Mouse (Mus musculus) neural tube, embryonic 15.5 days (tissue): ENCODE data around the gene Tenm2. TPM values are rescaled to one million over a fixed set of nuclear protein-coding genes. Genes with fewer than 3 reads are reported as not detected.

Source experiments
- ATAC-seq: fragments of 200-750 bp; cut with Nextera tagmentation; 2 replicates; pipeline ENCODE4 v1.8.0; 2017; ENCODE audit warnings: mild to moderate bottlenecking, moderate TSS enrichment, moderate library complexity; ENCODE audit not compliant: low FRiP score
- H3K27ac ChIP-seq: fragments of 300-500 bp; sonication (generic); replicated peaks from 2 replicates; pipeline ENCODE4 v1.5.1; 2015; ENCODE audit warnings: mild to moderate bottlenecking, inconsistent platforms
- H3K27me3 ChIP-seq: fragments of 300-500 bp; sonication (generic); replicated peaks from 2 replicates; pipeline ENCODE4 v1.6.1; 2015; ENCODE audit warnings: inconsistent platforms
- H3K36me3 ChIP-seq: fragments of 300-500 bp; sonication (generic); 2 replicates; pipeline ENCODE4 v1.6.1; 2015; ENCODE audit warnings: inconsistent platforms
- H3K4me1 ChIP-seq: fragments of 300-500 bp; sonication (generic); 2 replicates; pipeline ENCODE4 v1.6.1; 2015; ENCODE audit warnings: inconsistent platforms
- H3K4me2 ChIP-seq: fragments of 300-500 bp; sonication (generic); 2 replicates; pipeline ENCODE4 v1.6.1; 2015; ENCODE audit warnings: inconsistent platforms, mild to moderate bottlenecking, moderate library complexity
- H3K4me3 ChIP-seq: fragments of 300-500 bp; sonication (generic); replicated peaks from 2 replicates; pipeline ENCODE4 v1.5.1; 2015; ENCODE audit warnings: mild to moderate bottlenecking, inconsistent platforms
- H3K9ac ChIP-seq: fragments of 300-500 bp; sonication (generic); replicated peaks from 2 replicates; pipeline ENCODE4 v1.6.1; 2015; ENCODE audit warnings: mild to moderate bottlenecking, inconsistent platforms
- H3K9me3 ChIP-seq: fragments of 300-500 bp; sonication (generic); replicated peaks from 2 replicates; pipeline ENCODE4 v1.6.1; 2016; ENCODE audit warnings: inconsistent platforms
- WGBS: fragments of 180-500 bp; shearing (Covaris S2); methylation state at CpG from one replicate; pipeline ENCODE4 v1.1.7; 2015; ENCODE audit warnings: mixed read lengths; 5-methylcytosine and 5-hydroxymethylcytosine counted together
- polyA plus RNA-seq: library from polyadenylated mRNA; unstranded; fragments of >200 nt; fragmentation: Nextera tagmentation; extraction: Ambion mirVana; gene quantifications from 2 replicates; pipeline ENCODE4 v1.2.1, GENCODE M21; 2015

The Tenm2 gene
- polyA plus RNA-seq, 1 experiment from 2014 or later = 34.7 TPM

DNA sequence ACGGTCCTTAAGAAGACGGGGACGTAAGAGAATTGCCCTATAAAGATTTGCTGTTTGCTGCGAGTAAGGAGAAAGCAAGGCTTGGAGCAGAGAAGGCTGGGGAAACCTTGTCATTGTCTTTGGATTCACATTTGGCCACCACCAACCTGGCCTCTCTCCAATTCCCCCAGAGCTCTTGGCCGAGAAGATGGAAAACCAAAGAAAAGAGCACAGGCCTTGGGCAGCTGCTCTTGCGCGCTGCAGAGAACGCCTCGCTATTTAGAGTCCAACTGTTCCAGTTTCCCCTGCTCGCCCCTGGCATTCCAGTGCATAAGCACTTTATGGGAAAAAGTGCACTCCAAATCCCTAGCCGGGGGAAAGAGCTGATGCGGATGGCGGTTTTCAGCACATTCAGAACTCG lies 1139.5 kb downstream of the Tenm2 start:
- 0 out of 2 replicates have a peak, but pooled peaks have one; percentile 51 for ATAC-seq
- H3K9me3 ChIP-seq = no peaks in the 10 kb centered on the region
- H3K9ac ChIP-seq = no peak overlapping the region
- no peaks in the 10 kb centered on the region for H3K36me3 ChIP-seq
- no peak overlapping the region for H3K4me3 ChIP-seq
- no peak overlapping the region for H3K4me2 ChIP-seq
- H3K27me3 ChIP-seq = no peaks in the 10 kb centered on the region
- peak overlapping the region; percentile 58 for H3K27ac ChIP-seq
- 49% methylated on average over 14 of the region's 14 CpGs for WGBS
- H3K4me1 ChIP-seq = peaks cover 13% of the 10 kb centered on the region

DNA sequence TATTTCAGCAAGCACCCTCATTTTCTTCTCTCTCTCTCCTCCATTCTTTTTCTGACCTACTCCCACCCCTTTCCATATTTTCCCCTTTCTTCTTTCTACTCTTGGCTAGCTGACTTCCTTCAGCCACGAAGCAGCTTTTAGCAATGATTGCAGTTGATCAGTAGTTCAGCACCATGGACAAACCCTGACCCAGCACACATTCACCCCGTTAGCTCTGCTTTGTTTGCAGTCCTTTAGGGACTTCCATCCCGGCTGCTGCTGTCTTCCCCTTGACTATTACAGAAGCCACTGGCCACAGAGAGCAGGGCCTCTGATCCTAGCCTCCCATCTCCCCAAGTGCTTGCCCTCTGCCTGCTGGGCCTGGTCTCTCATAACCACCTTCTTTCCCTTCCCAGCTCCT lies 1145.6 kb downstream of the Tenm2 start:
- H3K9ac ChIP-seq = no peak overlapping the region
- no peaks in the 10 kb centered on the region for H3K27me3 ChIP-seq
- H3K4me3 ChIP-seq = no peak overlapping the region
- H3K4me1 ChIP-seq = no peaks in the 10 kb centered on the region
- 22% methylated on average over 3 of the region's 3 CpGs for WGBS
- H3K27ac ChIP-seq = no peak overlapping the region
- H3K36me3 ChIP-seq = no peaks in the 10 kb centered on the region
- no peak overlapping the region for H3K4me2 ChIP-seq
- no peaks in the 10 kb centered on the region for H3K9me3 ChIP-seq
- no peak for ATAC-seq

DNA sequence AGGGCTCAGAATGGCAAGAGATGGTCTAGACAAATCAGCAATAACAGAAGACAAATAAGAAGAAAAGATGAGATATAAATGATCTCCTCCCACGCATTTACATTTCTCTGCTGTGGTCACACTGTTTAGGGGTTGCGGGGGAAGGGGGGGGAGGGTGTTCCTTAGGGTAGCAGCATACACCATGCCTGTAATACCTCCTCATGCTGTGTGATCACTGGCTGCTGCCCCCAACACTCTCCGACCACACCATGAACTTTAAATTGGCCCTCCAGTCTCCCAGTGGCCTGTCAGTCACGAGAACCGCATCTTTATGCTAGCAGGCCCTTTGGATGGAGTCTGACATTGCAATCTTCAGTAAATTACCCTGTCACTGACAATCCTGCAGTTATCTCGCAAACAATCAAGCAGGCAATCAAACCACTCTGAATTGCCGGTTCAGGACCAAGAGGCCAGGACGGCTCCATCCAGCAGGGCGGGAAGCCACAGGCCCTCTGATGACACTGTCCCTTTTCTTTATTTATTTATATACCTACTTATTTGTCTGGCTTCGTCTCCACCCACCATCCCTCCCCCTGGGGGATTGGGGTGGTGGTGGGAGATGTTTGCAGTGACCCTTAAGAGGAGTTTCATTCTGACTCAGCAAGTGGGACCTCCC lies 1154.2 kb downstream of the Tenm2 start:
- no peak overlapping the region for H3K4me2 ChIP-seq
- no peak overlapping the region for H3K27ac ChIP-seq
- no peaks in the 10 kb centered on the region for H3K36me3 ChIP-seq
- no peak for ATAC-seq
- H3K4me3 ChIP-seq = no peak overlapping the region
- no peaks in the 10 kb centered on the region for H3K27me3 ChIP-seq
- no peaks in the 10 kb centered on the region for H3K9me3 ChIP-seq
- WGBS = 37% methylated on average over 10 of the region's 10 CpGs
- peaks cover 12% of the 10 kb centered on the region for H3K4me1 ChIP-seq
- H3K9ac ChIP-seq = no peak overlapping the region

DNA sequence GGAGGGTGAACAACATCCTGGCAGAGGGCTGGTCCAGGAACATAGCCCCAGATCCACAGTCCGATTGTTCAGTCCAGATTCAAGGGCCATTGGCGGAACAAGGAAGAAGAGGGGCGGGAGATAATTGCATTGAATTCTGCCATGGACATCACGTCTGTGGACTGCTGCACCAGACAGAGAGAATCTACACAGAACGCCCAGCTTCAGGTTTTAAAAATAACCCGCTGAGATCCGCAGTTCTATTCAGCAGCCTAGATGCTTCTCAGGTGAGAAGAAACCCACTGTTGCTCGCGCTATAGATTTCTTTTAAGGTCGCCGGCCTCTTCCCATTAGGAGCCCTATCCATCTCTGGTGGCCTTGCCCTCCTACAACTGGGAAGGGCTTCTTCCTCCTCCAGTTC lies 1155.0 kb downstream of the Tenm2 start:
- Histone ChIP-seq H3K27me3 (no peaks in the 10 kb centered on the region), H3K27ac (0 out of 2 replicates have a peak overlapping the region, but pooled peaks have one; percentile 6), H3K36me3 (no peaks in the 10 kb centered on the region), H3K9me3 (no peaks in the 10 kb centered on the region), H3K4me3 (no peak overlapping the region), H3K9ac (no peak overlapping the region), H3K4me1 (peaks cover 12% of the 10 kb centered on the region), H3K4me2 (no peak overlapping the region)
- peak; percentile 12; the same call in 1 of the 2 replicates for ATAC-seq
- 59% methylated on average over 11 of the region's 11 CpGs for WGBS

DNA sequence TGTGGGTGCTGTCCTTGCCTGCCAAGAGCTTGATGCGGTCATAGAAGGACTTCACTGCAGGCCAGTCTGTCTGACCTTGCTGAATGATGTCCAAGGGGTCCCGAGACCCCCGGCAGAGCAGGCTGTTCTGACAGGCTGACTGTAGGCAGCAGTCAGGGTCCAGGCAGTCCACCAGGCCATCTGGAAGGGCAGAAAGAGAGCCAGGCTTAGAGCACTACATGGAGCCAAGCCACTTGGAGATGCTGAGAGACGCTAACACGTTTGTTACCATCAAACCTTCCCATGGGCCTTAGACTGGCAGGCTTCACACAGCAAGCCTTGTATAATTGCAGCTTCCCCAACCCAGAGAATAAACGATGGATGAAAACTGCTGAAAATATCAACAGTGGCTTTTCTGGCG lies 1157.4 kb downstream of the Tenm2 start:
- Histone ChIP-seq H3K4me1 (peaks cover 23% of the 10 kb centered on the region), H3K27me3 (no peaks in the 10 kb centered on the region), H3K27ac (no peak overlapping the region), H3K4me3 (no peak overlapping the region), H3K4me2 (no peak overlapping the region), H3K9me3 (no peaks in the 10 kb centered on the region), H3K36me3 (no peaks in the 10 kb centered on the region), H3K9ac (no peak overlapping the region)
- WGBS = 75% methylated on average over 7 of the region's 7 CpGs
- no peak for ATAC-seq

DNA sequence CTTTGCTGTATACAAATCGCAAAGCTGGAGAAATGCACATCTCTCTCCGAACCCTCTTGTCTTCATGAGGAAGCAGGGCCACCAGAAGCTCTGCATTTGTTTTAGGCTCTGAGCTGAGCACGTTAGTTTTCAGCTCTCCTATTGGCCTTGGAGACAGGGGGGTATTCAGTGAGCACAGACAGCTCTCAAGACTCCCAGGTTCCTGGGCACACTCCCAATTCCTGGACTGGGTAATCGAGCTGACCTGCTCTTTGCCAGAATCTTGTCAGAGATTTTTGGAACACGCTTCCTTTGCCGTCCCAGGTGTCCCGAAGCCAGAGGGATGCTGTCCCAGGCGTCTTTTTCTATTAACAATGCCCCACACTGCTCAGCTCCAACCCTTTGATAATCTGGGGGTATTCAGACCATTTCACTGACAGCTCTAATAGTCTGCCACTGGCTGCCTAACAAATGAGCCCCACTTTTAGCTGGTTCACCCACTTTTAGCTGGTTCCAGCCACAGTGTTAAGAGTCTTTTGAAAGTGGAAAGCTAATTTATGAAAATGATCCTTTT lies 1161.7 kb downstream of the Tenm2 start:
- no peak overlapping the region for H3K4me3 ChIP-seq
- WGBS = 56% methylated on average over 8 of the region's 8 CpGs
- peak; percentile 48; the same call in 1 of the 2 replicates for ATAC-seq
- no peaks in the 10 kb centered on the region for H3K9me3 ChIP-seq
- H3K9ac ChIP-seq = no peak overlapping the region
- H3K4me2 ChIP-seq = no peak overlapping the region
- H3K4me1 ChIP-seq = peaks cover 27% of the 10 kb centered on the region
- H3K36me3 ChIP-seq = no peaks in the 10 kb centered on the region
- H3K27ac ChIP-seq = no peak overlapping the region
- no peaks in the 10 kb centered on the region for H3K27me3 ChIP-seq

DNA sequence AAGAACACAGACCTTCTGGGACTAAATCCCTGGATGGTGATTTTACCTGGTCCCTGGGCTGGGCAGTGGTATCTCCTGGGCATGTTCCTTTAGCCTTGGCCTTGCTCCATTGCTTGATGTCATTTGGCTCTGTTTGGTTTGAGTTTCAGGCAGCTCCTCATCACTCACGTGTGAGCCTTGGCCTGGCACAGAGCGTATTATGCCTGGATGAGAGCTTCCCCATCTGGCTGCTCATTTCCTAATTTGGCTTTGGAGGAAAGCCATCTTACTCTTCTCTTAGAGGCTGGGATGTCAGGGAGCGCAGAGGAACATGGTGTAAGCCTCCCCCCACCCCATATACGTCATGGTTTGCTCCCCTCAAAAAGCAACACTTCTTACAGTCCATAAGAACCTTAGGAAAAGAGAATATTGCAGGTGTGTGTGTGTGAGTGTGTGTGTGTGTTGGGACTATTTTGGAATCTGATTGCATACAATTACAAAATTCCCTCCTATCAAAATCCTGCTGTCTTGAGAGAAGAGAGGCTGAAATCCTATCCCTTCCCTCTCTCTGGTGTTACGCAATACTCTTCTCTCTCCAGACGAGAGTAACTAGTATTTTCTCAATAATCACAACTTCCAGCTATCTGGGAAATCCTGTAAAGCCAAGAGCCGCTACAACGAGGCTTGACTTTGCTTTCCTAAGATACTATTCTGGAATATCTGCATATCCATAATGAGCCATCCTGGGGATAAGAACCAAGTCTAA lies 1162.5 kb downstream of the Tenm2 start:
- Histone ChIP-seq H3K9ac (no peak overlapping the region), H3K4me3 (no peak overlapping the region), H3K36me3 (no peaks in the 10 kb centered on the region), H3K9me3 (no peaks in the 10 kb centered on the region), H3K27ac (peak overlapping the region; percentile 20), H3K4me1 (peaks cover 25% of the 10 kb centered on the region), H3K27me3 (no peaks in the 10 kb centered on the region), H3K4me2 (no peak overlapping the region)
- peak; percentile 65; the same call in 1 of the 2 replicates for ATAC-seq
- WGBS = 72% methylated on average over 8 of the region's 8 CpGs

DNA sequence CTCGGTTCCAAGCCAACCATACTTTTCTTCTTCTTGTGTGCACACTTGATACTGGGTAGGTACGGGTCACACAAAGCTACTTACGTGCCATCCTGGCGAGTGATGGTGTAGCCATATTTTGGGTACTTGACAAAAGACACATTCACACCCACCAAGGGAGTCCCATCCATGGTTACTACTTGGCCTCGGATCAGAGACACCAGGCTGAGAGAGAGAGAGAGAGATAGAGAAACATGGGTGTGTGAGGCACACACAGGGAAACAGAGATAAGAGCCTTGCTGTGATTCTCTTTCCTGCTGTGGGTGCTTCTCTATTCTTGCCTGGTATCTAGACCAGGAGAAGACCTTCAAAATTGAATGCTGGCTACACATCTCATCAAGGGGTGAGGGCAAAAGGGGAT lies 1163.1 kb downstream of the Tenm2 start:
- 92% methylated on average over 5 of the region's 5 CpGs for WGBS
- Histone ChIP-seq H3K36me3 (no peaks in the 10 kb centered on the region), H3K4me3 (no peak overlapping the region), H3K4me2 (no peak overlapping the region), H3K9me3 (no peaks in the 10 kb centered on the region), H3K27me3 (no peaks in the 10 kb centered on the region), H3K9ac (no peak overlapping the region), H3K27ac (peak overlapping the region; percentile 20), H3K4me1 (peaks cover 24% of the 10 kb centered on the region)
- ATAC-seq = no peak

DNA sequence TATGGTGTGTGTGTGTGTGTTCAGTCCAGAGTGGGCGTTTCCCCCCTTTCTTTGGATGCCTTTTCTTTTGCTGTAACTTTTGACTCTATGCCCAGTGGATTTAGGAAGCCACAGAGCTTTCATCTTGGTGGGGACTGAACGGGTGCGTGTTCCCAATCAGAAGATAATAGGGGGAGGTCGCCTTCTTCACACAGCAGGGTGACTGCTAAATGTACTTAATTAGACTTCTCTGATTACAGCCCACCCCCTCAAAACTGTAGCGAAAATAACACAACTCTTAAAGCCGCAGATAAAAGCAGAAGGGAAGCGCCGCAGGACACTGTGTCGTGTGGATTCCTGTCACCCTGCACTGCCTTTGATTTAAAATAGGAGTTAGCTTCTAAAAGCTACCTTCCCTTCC lies 1163.7 kb downstream of the Tenm2 start:
- H3K27me3 ChIP-seq = no peaks in the 10 kb centered on the region
- no peak overlapping the region for H3K9ac ChIP-seq
- WGBS = 42% methylated on average over 9 of the region's 9 CpGs
- no peak overlapping the region for H3K4me3 ChIP-seq
- H3K4me1 ChIP-seq = peaks cover 24% of the 10 kb centered on the region
- no peak overlapping the region for H3K4me2 ChIP-seq
- no peak overlapping the region for H3K27ac ChIP-seq
- no peaks in the 10 kb centered on the region for H3K36me3 ChIP-seq
- ATAC-seq = 0 out of 2 replicates have a peak, but pooled peaks have one; percentile 30
- H3K9me3 ChIP-seq = no peaks in the 10 kb centered on the region

DNA sequence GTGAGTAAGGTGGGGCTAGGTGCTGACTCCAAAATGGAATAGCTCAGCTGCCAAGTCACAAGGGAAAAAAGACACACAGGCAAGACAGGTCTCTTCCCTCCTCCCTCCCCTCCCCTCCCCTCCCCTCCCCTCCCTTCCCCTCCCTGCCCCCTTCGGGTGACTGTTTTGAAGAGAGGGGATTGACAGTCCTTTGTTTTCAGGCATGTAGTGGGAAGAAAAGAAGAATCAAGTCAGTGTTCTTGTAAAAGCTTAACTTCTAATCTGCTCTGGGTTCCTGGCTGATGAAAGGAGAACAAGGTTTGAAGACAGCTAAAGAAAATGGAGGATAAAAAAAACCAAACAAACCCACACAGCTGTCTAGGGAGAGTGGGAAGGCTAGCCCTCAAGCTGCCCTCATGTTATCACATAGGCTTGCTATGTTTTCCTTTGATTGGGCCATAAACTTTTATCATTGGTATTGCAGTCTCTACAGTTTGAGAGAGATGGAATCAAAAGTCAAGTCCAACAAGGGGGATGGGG lies 1176.4 kb downstream of the Tenm2 start:
- Histone ChIP-seq H3K36me3 (peaks cover 4% of the 10 kb centered on the region; the same call in 1 of the 2 replicates), H3K4me3 (no peak overlapping the region), H3K27ac (no peak overlapping the region), H3K9me3 (no peaks in the 10 kb centered on the region), H3K4me2 (no peak overlapping the region), H3K9ac (no peak overlapping the region), H3K4me1 (no peaks in the 10 kb centered on the region), H3K27me3 (no peaks in the 10 kb centered on the region)
- ATAC-seq = no peak
- no CpG with 5 or more reads among the region's 1 CpGs for WGBS

DNA sequence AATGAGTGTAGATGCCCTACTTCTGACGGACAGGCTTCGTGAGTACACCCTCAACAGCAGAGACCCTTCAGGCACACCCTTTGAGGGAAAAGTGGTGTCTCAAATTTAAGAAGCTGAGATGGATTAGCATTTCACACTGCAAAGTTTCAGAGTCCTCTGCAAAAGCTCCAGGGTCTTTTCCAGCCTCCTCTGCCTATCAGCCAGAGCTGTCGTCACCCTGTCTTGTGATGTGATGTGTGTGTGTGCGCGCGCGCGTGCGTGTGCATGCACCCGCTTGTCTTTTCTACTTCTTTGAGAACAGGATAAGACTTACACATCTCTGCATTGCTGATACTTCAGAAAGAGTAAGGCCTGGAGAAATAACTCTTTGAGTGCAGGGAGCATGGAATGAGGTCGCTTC lies 1179.2 kb downstream of the Tenm2 start:
- Histone ChIP-seq H3K4me3 (no peak overlapping the region), H3K4me2 (no peak overlapping the region), H3K9ac (no peak overlapping the region), H3K9me3 (no peaks in the 10 kb centered on the region), H3K27me3 (no peaks in the 10 kb centered on the region), H3K4me1 (no peaks in the 10 kb centered on the region), H3K36me3 (peaks cover 4% of the 10 kb centered on the region; the same call in 1 of the 2 replicates), H3K27ac (no peak overlapping the region)
- ATAC-seq = no peak
- 93% methylated on average over 11 of the region's 11 CpGs for WGBS
